Mouse (Mus musculus) small intestine, adult 2 months (tissue): ENCODE data around the gene Ctnnd1.

ENCODE experiments used
- CTCF ChIP-seq: fragments of 200-500 bp; IDR thresholded peaks from 2 replicates; pipeline ENCODE4 v1.5.1; 2012; ENCODE audit warnings: low read depth, mild to moderate bottlenecking, control low read depth, inconsistent platforms, low read length, moderate library complexity, mixed read lengths; ENCODE audit not compliant: insufficient replicate concordance, insufficient read length; ENCODE audit errors: extremely low read depth
- POLR2A ChIP-seq: fragments of 200-500 bp; IDR thresholded peaks from 2 replicates; pipeline ENCODE4 v1.6.1; 2012; ENCODE audit warnings: low read depth, mild to moderate bottlenecking, control low read depth, inconsistent platforms, low read length, moderate library complexity

DNA sequence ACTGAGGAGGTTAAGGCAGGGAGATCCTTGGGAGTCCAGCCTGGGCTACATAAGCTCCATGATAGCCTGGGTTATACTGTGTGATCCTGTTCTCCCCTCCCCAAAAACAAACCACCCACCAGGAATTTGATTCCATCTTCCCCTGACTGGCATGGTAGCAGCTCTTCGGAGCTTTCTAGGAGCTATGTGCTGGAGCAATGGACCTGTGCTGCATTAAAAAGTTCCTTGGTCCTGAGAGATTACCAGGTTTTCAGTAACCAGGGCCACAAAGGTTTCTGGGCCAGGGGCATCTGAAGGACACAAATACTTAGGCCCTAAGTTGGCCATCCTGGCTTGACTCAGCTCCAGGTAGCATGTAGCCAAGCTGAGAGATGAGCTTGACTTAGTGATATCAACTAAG is 18.6 kb downstream of the Ctnnd1 start:
- TF ChIP-seq POLR2A, result no peak
- no peak for TF ChIP-seq CTCF
